Mouse (Mus musculus) cerebellum, adult 2 months (tissue): ENCODE results near the gene Olfr522.

Experiments used
- CTCF ChIP-seq: fragments of 200-500 bp; IDR thresholded peaks from 2 replicates; pipeline ENCODE4 v1.5.1; 2011; ENCODE audit warnings: low read depth, mild to moderate bottlenecking, control low read depth, low read length, moderate library complexity, borderline replicate concordance; ENCODE audit not compliant: insufficient read depth
- POLR2A ChIP-seq: fragments of 200-500 bp; IDR thresholded peaks from 2 replicates; pipeline ENCODE4 v1.6.1; 2011; ENCODE audit warnings: low read length, control low read depth, borderline replicate concordance; ENCODE audit not compliant: insufficient read depth

GRCm38 (mm10) chr7:140141350-140141749 lies 23.2 kb downstream of the Olfr522 start:
- peak; percentile 85 for TF ChIP-seq CTCF
- no peak for TF ChIP-seq POLR2A
